Mouse (Mus musculus) neural tube, embryonic 15.5 days (tissue): ENCODE measurements at regions not wholly inside any gene's neighbourhood (a gene's known extent, or its start where the extent isn't known, plus 50 kb on each side); places are given as distances from the start of the nearest gene placed in this dataset.

Experiments used
- ATAC-seq: fragments of 200-750 bp; cut with Nextera tagmentation; 2 replicates; pipeline ENCODE4 v1.8.0; 2017; ENCODE audit warnings: mild to moderate bottlenecking, moderate TSS enrichment, moderate library complexity; ENCODE audit not compliant: low FRiP score
- H3K27ac ChIP-seq: fragments of 300-500 bp; sonication (generic); replicated peaks from 2 replicates; pipeline ENCODE4 v1.5.1; 2015; ENCODE audit warnings: mild to moderate bottlenecking, inconsistent platforms
- H3K27me3 ChIP-seq: fragments of 300-500 bp; sonication (generic); replicated peaks from 2 replicates; pipeline ENCODE4 v1.6.1; 2015; ENCODE audit warnings: inconsistent platforms
- H3K36me3 ChIP-seq: fragments of 300-500 bp; sonication (generic); 2 replicates; pipeline ENCODE4 v1.6.1; 2015; ENCODE audit warnings: inconsistent platforms
- H3K4me1 ChIP-seq: fragments of 300-500 bp; sonication (generic); 2 replicates; pipeline ENCODE4 v1.6.1; 2015; ENCODE audit warnings: inconsistent platforms
- H3K4me2 ChIP-seq: fragments of 300-500 bp; sonication (generic); 2 replicates; pipeline ENCODE4 v1.6.1; 2015; ENCODE audit warnings: inconsistent platforms, mild to moderate bottlenecking, moderate library complexity
- H3K4me3 ChIP-seq: fragments of 300-500 bp; sonication (generic); replicated peaks from 2 replicates; pipeline ENCODE4 v1.5.1; 2015; ENCODE audit warnings: mild to moderate bottlenecking, inconsistent platforms
- H3K9ac ChIP-seq: fragments of 300-500 bp; sonication (generic); replicated peaks from 2 replicates; pipeline ENCODE4 v1.6.1; 2015; ENCODE audit warnings: mild to moderate bottlenecking, inconsistent platforms
- H3K9me3 ChIP-seq: fragments of 300-500 bp; sonication (generic); replicated peaks from 2 replicates; pipeline ENCODE4 v1.6.1; 2016; ENCODE audit warnings: inconsistent platforms
- WGBS: fragments of 180-500 bp; shearing (Covaris S2); methylation state at CpG from one replicate; pipeline ENCODE4 v1.1.7; 2015; ENCODE audit warnings: mixed read lengths; 5-methylcytosine and 5-hydroxymethylcytosine counted together

DNA sequence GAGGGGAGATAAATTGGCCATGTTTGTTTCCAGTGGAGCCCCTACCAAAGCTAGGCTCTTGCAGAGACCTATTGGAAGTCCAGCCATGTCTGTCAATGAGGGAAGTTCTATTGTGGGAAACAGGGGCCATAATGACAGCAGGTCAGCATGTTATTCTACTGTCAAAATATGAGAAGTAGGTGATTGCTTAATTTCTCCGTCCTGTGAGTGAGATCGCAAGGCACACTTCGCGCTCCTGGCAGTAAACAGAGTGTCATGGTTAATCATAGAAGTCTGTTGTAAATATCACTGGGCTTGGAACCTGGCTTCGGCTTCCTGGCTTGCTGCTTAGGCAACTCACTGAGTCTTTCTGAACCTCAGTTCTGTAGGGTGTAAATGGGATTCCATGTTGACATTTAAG, 72.5 kb upstream of the Ccdc122 start:
- H3K9me3 ChIP-seq: no peaks in the 10 kb centered on the region
- 92% methylated on average over 5 of the region's 5 CpGs for WGBS
- no peaks in the 10 kb centered on the region for H3K36me3 ChIP-seq
- H3K27me3 ChIP-seq: no peaks in the 10 kb centered on the region
- H3K9ac ChIP-seq: no peak overlapping the region
- H3K4me2 ChIP-seq: no peak overlapping the region
- no peak overlapping the region for H3K4me3 ChIP-seq
- no peaks in the 10 kb centered on the region for H3K4me1 ChIP-seq
- ATAC-seq: no peak
- H3K27ac ChIP-seq: no peak overlapping the region

DNA sequence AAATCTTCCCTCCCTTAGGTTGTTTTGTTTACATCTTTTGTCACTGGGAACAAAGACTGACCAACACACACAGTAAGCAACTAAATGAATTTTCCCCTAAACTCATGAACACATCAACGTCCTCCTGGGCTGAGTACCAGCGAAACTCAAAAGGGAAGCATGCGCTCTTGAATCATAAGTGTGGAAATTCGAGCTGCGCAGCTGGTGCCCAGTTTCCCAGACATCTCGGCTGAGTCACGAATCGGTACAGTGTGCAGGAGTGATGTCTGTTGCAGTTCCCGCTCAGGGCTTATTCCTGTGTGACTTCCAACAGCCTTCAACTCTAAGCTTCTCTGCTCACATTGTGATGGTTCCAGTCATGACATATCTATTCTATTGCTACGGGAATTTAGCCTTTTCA, 77.7 kb upstream of the Ccdc122 start:
- H3K36me3 ChIP-seq: no peaks in the 10 kb centered on the region
- no peaks in the 10 kb centered on the region for H3K9me3 ChIP-seq
- no peak overlapping the region for H3K4me3 ChIP-seq
- 76% methylated on average over 10 of the region's 10 CpGs for WGBS
- no peak overlapping the region for H3K9ac ChIP-seq
- no peak overlapping the region for H3K27ac ChIP-seq
- no peak overlapping the region for H3K4me2 ChIP-seq
- no peak for ATAC-seq
- H3K27me3 ChIP-seq: no peaks in the 10 kb centered on the region
- H3K4me1 ChIP-seq: no peaks in the 10 kb centered on the region

DNA sequence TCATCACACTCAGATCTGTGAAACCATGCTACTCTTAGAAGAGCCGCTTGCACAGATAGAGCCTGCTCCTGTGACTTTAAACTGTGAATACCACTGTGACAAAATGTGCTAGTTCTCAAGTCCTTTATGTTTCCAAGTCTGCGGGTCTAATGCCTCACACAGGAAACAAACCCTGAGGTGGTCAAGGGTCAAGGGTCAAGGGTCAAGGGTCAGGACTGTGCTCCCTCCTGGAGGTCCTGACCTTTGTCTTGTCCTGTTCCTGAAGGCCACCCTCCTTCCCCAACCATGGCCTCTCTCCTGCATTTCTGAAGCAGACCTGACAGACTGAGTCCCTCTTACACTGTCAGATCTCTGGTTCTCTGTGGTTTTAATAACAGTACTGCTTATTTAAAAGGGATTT, 79.4 kb upstream of the Ccdc122 start:
- Histone ChIP-seq H3K4me3 (no peak overlapping the region), H3K36me3 (no peaks in the 10 kb centered on the region), H3K9me3 (no peaks in the 10 kb centered on the region), H3K4me2 (no peak overlapping the region), H3K4me1 (no peaks in the 10 kb centered on the region), H3K27ac (no peak overlapping the region), H3K9ac (no peak overlapping the region), H3K27me3 (no peaks in the 10 kb centered on the region)
- no peak for ATAC-seq
- 56% methylated on average over 2 of the region's 2 CpGs for WGBS

DNA sequence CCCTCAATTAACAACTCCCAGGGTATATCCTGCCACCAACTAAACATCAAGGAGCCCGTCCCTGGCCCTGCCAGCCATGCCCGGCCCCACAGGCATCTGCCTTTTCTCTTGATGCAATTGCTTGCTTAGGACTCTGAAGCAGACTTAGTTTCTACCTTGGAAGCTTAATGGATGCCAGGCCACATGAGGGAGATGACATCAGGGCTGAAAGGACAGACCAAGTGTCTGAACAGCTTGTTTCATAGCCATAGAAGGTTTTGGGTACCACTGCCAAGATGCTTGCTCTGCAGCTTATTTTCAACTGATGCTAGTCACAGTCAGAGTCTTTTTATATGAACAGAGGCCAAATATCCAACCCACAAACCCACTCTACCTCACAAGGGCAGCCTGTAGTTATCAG, 83.4 kb upstream of the Ccdc122 start:
- H3K9ac ChIP-seq: no peak overlapping the region
- 85% methylated on average over 2 of the region's 2 CpGs for WGBS
- H3K9me3 ChIP-seq: no peaks in the 10 kb centered on the region
- no peaks in the 10 kb centered on the region for H3K27me3 ChIP-seq
- H3K27ac ChIP-seq: no peak overlapping the region
- H3K36me3 ChIP-seq: no peaks in the 10 kb centered on the region
- H3K4me1 ChIP-seq: peaks cover 14% of the 10 kb centered on the region
- no peak overlapping the region for H3K4me2 ChIP-seq
- no peak overlapping the region for H3K4me3 ChIP-seq
- ATAC-seq: no peak

DNA sequence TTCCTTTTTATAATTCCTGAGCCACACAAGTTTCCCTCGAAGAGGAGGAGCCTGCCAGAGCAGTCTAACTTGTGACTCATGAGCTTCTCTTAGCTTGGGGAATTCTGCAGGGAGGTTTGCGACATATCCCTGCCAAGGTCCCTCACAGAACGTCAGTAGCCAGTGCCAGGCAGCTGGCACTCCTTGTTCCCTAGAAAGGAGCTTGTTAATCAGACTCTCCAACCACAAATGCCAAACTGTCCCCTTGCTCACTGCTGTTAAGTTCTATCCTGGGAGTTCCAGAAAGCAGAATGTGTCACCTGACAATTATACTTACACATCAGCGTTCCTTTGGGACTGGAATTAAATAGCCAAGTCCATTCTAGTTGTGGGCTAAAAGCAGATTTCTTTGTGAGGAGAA, 85.1 kb upstream of the Ccdc122 start:
- 57% methylated on average over 4 of the region's 4 CpGs for WGBS
- Histone ChIP-seq H3K36me3 (no peaks in the 10 kb centered on the region), H3K9me3 (no peaks in the 10 kb centered on the region), H3K4me2 (no peak overlapping the region), H3K27ac (no peak overlapping the region), H3K27me3 (no peaks in the 10 kb centered on the region), H3K4me3 (no peak overlapping the region), H3K4me1 (peaks cover 19% of the 10 kb centered on the region), H3K9ac (no peak overlapping the region)
- ATAC-seq: no peak

DNA sequence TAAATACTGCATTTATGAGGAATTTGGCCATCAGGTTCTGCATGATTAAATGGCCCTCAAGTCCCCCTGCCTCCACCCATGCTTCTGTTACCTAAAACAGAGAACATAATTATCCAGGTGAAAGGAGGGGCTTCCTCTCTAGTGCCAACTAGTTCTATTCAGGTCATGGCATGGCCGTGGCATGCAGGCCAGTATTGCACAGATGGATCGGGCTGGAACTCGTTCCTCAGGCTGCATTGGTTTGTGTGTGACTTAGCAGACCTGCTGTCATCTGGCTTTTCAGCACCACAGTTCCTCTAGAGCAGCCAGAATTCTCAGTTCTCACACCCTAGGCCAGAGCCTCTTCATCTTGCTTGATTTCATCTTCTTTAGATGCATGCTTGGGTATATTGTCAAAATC, 87.2 kb upstream of the Ccdc122 start:
- Histone ChIP-seq H3K9ac (no peak overlapping the region), H3K36me3 (no peaks in the 10 kb centered on the region), H3K9me3 (no peaks in the 10 kb centered on the region), H3K4me3 (no peak overlapping the region), H3K4me2 (no peak overlapping the region), H3K4me1 (peaks cover 23% of the 10 kb centered on the region), H3K27me3 (no peaks in the 10 kb centered on the region), H3K27ac (peak overlapping the region; percentile 71)
- 74% methylated on average over 3 of the region's 3 CpGs for WGBS
- ATAC-seq: no peak

DNA sequence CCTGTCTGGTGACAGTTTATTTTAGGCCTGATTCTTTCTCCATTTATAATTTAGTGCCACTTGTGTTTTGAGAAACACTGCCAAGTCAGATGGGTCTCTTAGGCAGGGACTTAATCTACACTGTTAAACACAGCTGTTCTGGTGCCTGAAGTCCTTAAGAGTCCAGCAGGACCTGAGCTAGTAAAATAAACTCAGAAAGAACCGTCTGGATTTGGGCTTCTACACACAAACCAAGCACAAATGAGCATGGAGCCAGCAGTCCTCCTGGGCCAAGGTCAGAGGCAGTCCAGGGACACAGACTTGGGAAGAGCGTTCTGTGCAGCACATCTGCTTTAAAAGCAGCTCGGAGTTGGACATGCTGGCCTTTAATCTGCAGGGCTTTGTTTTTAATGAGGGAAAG, 87.6 kb upstream of the Ccdc122 start:
- WGBS: 50% methylated on average over 3 of the region's 3 CpGs
- H3K27me3 ChIP-seq: no peaks in the 10 kb centered on the region
- H3K4me2 ChIP-seq: no peak overlapping the region
- H3K4me1 ChIP-seq: peaks cover 23% of the 10 kb centered on the region
- peak overlapping the region; percentile 71 for H3K27ac ChIP-seq
- H3K4me3 ChIP-seq: no peak overlapping the region
- H3K9me3 ChIP-seq: no peaks in the 10 kb centered on the region
- ATAC-seq: no peak
- H3K9ac ChIP-seq: no peak overlapping the region
- no peaks in the 10 kb centered on the region for H3K36me3 ChIP-seq

DNA sequence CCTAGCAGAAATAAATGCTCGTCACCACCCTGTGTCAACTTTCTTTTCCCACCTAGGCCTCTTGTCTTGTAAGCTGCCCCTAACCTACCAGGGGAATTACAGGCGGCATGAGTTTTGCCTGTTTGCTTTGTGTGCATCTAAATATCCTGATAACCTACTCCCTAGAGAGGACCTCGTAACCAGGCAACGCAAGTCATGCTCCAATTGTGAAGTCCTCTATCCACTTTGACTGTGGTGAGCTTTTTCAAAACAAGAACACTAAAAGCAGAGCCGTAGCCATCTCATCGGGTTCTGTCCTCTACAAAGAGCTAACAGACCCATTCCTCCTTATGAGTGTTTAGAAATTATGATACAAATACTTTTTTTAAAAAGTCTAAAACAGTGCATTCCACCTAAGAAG, 88.1 kb upstream of the Ccdc122 start:
- WGBS: 41% methylated on average over 6 of the region's 6 CpGs
- peak; percentile 59; the same call in 1 of the 2 replicates for ATAC-seq

DNA sequence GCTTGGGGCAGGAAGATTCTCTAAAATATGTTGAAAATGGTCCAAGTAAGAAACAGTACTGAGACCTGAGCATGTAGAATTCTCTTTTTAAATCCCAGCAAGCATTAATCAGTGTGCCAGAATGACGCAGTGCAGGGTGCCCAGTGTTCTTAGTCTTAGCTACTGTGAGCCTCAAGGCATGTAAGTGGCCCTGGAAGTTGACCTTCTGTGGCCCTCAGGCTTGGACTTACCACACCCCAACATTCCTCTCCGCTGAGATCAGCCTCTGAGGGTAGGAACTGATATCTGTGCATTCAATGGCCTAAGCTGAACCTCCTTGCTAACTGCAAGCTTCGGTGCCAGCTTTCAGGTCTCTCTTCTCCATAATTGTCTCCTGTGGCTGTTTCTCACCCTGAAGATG, 89.4 kb upstream of the Ccdc122 start:
- 0 out of 2 replicates have a peak overlapping the region, but pooled peaks have one; percentile 13 for H3K27ac ChIP-seq
- no peaks in the 10 kb centered on the region for H3K36me3 ChIP-seq
- H3K27me3 ChIP-seq: no peaks in the 10 kb centered on the region
- no peaks in the 10 kb centered on the region for H3K9me3 ChIP-seq
- H3K4me3 ChIP-seq: no peak overlapping the region
- no peak for ATAC-seq
- 65% methylated on average over 3 of the region's 3 CpGs for WGBS
- no peak overlapping the region for H3K9ac ChIP-seq
- peaks cover 23% of the 10 kb centered on the region for H3K4me1 ChIP-seq
- no peak overlapping the region for H3K4me2 ChIP-seq

More for the DNA sequence above, 88.1 kb upstream of the Ccdc122 start:
- H3K27me3 ChIP-seq: no peaks in the 10 kb centered on the region
- peaks cover 23% of the 10 kb centered on the region for H3K4me1 ChIP-seq
- no peak overlapping the region for H3K4me2 ChIP-seq
- no peak overlapping the region for H3K9ac ChIP-seq
- peak overlapping the region; percentile 71 for H3K27ac ChIP-seq
- H3K4me3 ChIP-seq: no peak overlapping the region
- no peaks in the 10 kb centered on the region for H3K36me3 ChIP-seq
- no peaks in the 10 kb centered on the region for H3K9me3 ChIP-seq

DNA sequence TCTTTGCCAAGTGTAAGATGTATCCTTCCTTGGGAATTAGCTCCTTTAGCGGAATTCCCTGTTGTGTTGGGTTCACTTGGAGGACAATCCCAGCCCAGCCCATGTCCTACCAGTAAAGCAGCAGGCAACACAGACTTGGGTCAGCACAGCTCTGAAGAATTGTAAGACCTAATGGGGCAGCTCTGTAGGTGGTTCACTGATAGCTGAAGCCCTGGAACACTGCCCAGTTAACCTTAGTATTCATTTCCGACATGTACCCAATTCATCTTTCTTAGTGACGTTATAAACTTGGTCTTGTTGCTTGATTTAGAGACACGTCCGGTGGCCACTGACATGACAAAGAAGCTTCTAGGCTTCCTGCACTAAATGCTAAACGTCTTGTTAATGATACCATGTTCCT, 90.9 kb upstream of the Ccdc122 start:
- Histone ChIP-seq H3K4me1 (peaks cover 23% of the 10 kb centered on the region), H3K9ac (no peak overlapping the region), H3K9me3 (no peaks in the 10 kb centered on the region), H3K27me3 (no peaks in the 10 kb centered on the region), H3K36me3 (no peaks in the 10 kb centered on the region), H3K27ac (no peak overlapping the region), H3K4me3 (no peak overlapping the region), H3K4me2 (no peak overlapping the region)
- no peak for ATAC-seq
- 56% methylated on average over 6 of the region's 6 CpGs for WGBS

DNA sequence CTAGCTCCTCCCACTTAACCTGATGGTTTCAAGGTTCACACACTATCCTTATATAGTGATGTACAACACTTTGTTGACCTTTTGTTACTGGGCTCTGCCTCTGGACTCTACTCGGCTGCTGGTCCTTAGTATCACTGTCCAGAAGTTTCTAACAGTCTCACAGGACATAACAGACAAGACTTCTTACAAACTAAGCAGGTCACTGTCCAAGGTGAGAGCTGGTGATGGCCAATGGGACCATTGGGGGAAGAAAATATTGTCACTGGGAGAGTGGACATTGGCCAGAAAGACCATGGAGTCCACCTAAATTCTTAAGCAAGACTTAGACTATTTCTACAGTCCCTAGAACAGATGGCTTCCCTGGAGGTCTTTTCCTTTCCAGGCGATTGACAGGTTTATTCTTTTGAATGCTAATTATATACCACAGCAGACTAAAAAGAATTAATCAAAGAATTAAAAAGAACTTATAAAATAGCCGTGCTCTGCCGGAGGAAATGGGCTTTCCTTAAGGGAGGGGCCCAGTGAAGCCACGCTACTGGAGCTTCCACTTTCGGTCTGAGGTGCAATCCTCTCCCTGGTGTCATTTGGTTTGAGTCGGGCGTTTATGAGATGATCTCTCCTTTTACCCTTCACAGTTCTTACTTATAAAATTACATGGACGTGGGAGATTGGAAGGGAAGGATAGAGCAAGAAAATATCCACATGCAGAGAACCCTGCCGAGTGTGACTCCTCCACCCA, 94.9 kb upstream of the Ccdc122 start:
- H3K9me3 ChIP-seq: no peaks in the 10 kb centered on the region
- no peak overlapping the region for H3K4me3 ChIP-seq
- no peak overlapping the region for H3K4me2 ChIP-seq
- ATAC-seq: no peak
- no peaks in the 10 kb centered on the region for H3K36me3 ChIP-seq
- H3K27ac ChIP-seq: no peak overlapping the region
- no peak overlapping the region for H3K9ac ChIP-seq
- WGBS: 80% methylated on average over 10 of the region's 10 CpGs
- H3K27me3 ChIP-seq: no peaks in the 10 kb centered on the region
- H3K4me1 ChIP-seq: peaks cover 4% of the 10 kb centered on the region; the same call in 1 of the 2 replicates

DNA sequence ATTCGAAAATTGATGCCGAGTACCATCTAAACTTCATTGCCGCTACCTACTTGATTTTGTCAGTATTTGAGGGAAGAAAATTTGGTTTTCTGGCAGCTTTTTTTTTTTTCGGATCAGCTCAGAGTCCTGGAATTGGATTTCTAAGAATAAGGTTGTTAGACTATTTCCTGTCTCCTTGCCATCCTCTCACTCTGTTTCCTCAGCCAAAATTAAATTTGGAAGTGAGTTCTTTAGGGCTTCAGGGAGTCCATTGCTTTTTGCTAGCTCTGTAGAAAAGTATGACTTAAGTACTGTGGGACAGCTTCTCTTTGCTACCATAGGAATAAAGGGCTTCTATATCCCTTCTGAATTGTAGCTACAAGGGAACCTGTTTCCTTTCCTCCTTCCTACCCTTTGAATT, 96.1 kb upstream of the Ccdc122 start:
- H3K27me3 ChIP-seq: no peaks in the 10 kb centered on the region
- WGBS: 96% methylated on average over 4 of the region's 4 CpGs
- peaks cover 2% of the 10 kb centered on the region; the same call in 1 of the 2 replicates for H3K4me1 ChIP-seq
- no peak overlapping the region for H3K4me3 ChIP-seq
- no peaks in the 10 kb centered on the region for H3K9me3 ChIP-seq
- no peak overlapping the region for H3K27ac ChIP-seq
- H3K36me3 ChIP-seq: no peaks in the 10 kb centered on the region
- H3K4me2 ChIP-seq: no peak overlapping the region
- ATAC-seq: no peak
- H3K9ac ChIP-seq: no peak overlapping the region
